Mouse (Mus musculus): ENCODE measurements around the gene Rab3c.

DNA sequence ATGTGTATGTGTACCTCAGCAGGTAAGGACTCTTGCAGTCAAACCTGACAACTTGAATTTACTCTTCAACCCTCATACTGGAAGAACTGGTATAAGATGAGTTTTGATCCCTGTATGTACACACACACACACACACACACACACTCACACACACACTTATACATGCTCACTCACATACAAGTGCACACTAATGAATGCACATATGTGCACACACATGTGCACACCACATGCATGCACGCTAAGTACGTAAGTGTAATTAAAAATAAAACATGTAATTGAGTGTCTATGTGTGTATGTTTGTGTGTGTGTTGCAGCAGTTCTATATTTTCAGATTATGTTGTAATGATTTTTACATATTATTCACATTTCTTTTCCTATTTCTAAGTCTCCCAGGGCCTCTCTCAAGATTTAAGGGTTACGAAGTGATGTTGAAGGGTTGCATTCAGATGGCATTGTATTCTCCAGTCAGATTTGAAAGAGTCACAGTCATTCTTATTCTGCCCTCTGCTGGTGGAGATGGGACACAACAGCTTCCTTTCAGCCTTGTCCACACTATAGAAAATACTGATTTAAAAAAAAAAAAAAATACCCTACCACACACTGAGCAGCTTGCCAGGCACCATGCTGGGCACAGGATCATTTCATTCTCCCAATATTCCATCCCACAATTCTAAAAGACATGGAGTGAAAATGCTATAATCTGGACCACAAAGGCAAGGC is 240.9 kb downstream of the Rab3c start:
- TF ChIP-seq CTCF (IDR thresholded peaks at IDR 0.05; ENCODE audit: low read depth) (peak; percentile 79), EP300 (optimal IDR thresholded peaks at IDR 0.05) (no peak)

Measured in stomach, postnatal 0 days (tissue).